Mouse (Mus musculus) liver, postnatal 0 days (tissue): ENCODE measurements around the gene Fchsd2.

ENCODE experiments used
- CTCF ChIP-seq: sonication (generic); IDR thresholded peaks from 2 replicates; pipeline ENCODE4 v1.5.1; 2016; ENCODE audit warnings: antibody characterized with exemption, low read depth
- EP300 ChIP-seq: IDR thresholded peaks from 2 replicates; pipeline ENCODE4 v1.6.1; 2016; ENCODE audit warnings: antibody characterized with exemption, low read depth, mild to moderate bottlenecking

DNA sequence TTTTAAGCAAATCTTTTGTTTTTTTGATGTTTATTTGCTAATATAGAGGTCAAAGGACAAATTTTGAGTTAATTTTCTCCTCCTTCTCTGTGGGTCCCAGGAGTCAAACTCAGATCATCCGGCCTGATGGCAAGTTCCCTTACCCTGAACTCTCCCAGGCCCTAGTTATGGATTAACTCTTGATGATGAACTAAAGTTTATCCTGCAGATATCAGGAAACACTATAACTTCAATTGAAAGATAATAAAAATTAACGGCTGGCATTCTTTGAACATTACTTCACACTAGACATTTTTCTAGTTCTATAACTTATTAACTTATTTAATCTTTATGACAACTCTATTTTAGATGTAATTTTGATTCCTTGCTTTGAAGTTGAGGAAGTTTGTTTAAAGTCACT, 156.5 kb downstream of the Fchsd2 start:
- TF ChIP-seq CTCF (no peak), EP300 (no peak)
